Mouse (Mus musculus) liver, embryonic 11.5 days (tissue): Measurements from ENCODE around the gene Flad1. TPM values are rescaled to one million over a fixed set of nuclear protein-coding genes. Genes with fewer than 3 reads are reported as not detected.

Experiments
- ATAC-seq: fragments of 200-750 bp; cut with Nextera tagmentation; replicated peaks from 2 replicates; pipeline ENCODE4 v1.8.0; 2017; ENCODE audit warnings: moderate number of reproducible peaks, mild to moderate bottlenecking, moderate TSS enrichment, moderate library complexity; ENCODE audit not compliant: low FRiP score
- DNase-seq: peaks from one replicate; pipeline ENCODE4 v3.0.0-alpha.2; 2017; ENCODE audit warnings: low spot score
- H3K27ac ChIP-seq: fragments of 300-500 bp; sonication (generic); 2 replicates; pipeline ENCODE4 v1.5.1; 2014; ENCODE audit warnings: mild to moderate bottlenecking, low read depth, low read length, control low read depth
- H3K27me3 ChIP-seq: fragments of 300-500 bp; sonication (generic); replicated peaks from 2 replicates; pipeline ENCODE4 v1.6.1; 2014; ENCODE audit warnings: low read length, mixed read lengths; ENCODE audit not compliant: control insufficient read depth, insufficient read depth
- H3K36me3 ChIP-seq: fragments of 300-500 bp; sonication (generic); 2 replicates; pipeline ENCODE4 v1.6.1; 2014; ENCODE audit warnings: mild to moderate bottlenecking, low read length, moderate library complexity, mixed read lengths; ENCODE audit not compliant: control insufficient read depth, insufficient read depth
- H3K4me1 ChIP-seq: fragments of 300-500 bp; sonication (generic); replicated peaks from 2 replicates; pipeline ENCODE4 v1.6.1; 2014; ENCODE audit warnings: low read length, mixed read lengths; ENCODE audit not compliant: control insufficient read depth, insufficient read depth
- H3K4me2 ChIP-seq: fragments of 300-500 bp; sonication (generic); 2 replicates; pipeline ENCODE4 v1.6.1; 2014; ENCODE audit warnings: mild to moderate bottlenecking, control low read depth, moderate library complexity
- H3K4me3 ChIP-seq: fragments of 300-500 bp; sonication (generic); 2 replicates; pipeline ENCODE4 v1.5.1; 2014; ENCODE audit warnings: low read depth, low read length, control low read depth
- H3K9ac ChIP-seq: fragments of 300-500 bp; sonication (generic); 2 replicates; pipeline ENCODE4 v1.6.1; 2014; ENCODE audit warnings: low read depth, low read length, control low read depth
- H3K9me3 ChIP-seq: fragments of 300-500 bp; sonication (generic); 2 replicates; pipeline ENCODE4 v1.6.1; 2016; ENCODE audit warnings: low read length, inconsistent platforms, mixed read lengths; ENCODE audit not compliant: control insufficient read depth
- WGBS: fragments of 180-500 bp; shearing (Covaris S2); extraction: QIAGEN DNeasy Blood & Tissue Kit; methylation state at CpG from one replicate; pipeline ENCODE4 v1.1.7; 2014; 5-methylcytosine and 5-hydroxymethylcytosine counted together
- polyA plus RNA-seq: library from polyadenylated mRNA; unstranded; fragments of >200 nt; fragmentation: Nextera tagmentation; extraction: Ambion mirVana; gene quantifications from 2 replicates; pipeline ENCODE4 v1.2.1, GENCODE M21; 2014

Flad1 gene
- polyA plus RNA-seq, 1 experiment from 2014 or later = 34.3 TPM

GRCm38 (mm10) chr3:89421002-89421774 lies 9.5 kb upstream of the Flad1 start:
- Histone ChIP-seq H3K9ac (peak overlapping the region; percentile 78), H3K4me3 (peak overlapping the region; percentile 64), H3K27ac (peak overlapping the region; percentile 91), H3K36me3 (peaks cover 6% of the 10 kb centered on the region), H3K4me2 (peak overlapping the region; percentile 98), H3K9me3 (no peaks in the 10 kb centered on the region), H3K27me3 (no peaks in the 10 kb centered on the region), H3K4me1 (peaks cover 55% of the 10 kb centered on the region)
- WGBS = 5% methylated on average over 11 of the region's 11 CpGs
- ATAC-seq (peak; percentile 78), DNase-seq (peak; percentile 73)

DNA sequence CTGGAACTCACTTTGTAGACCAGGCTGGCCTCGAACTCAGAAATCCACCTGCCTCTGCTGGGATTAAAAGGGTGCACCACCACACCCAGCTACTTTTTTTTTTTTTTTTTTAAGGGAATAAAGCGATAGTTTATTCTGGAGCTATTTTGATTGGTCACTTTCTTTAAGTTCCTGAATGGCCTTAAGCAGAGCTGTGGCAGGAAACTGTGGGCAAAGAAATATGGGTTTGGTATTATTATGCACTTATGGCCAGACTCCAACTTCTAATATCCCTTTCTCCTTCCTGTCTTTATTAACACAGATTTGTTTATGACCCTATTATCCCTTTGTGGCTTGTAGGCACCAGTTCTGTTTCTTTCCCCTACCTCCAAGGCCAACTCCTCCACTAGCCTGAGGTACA lies 8.8 kb upstream of the Flad1 start:
- Histone ChIP-seq H3K9me3 (no peaks in the 10 kb centered on the region), H3K4me3 (peak overlapping the region; percentile 64), H3K9ac (peak overlapping the region; percentile 78; the same call in 1 of the 2 replicates), H3K4me1 (peaks cover 54% of the 10 kb centered on the region), H3K27ac (peak overlapping the region; percentile 95), H3K36me3 (peaks cover 13% of the 10 kb centered on the region), H3K4me2 (peak overlapping the region; percentile 98), H3K27me3 (no peaks in the 10 kb centered on the region)
- no peak for ATAC-seq
- 33% methylated on average over 2 of the region's 2 CpGs for WGBS
- no peak for DNase-seq

DNA sequence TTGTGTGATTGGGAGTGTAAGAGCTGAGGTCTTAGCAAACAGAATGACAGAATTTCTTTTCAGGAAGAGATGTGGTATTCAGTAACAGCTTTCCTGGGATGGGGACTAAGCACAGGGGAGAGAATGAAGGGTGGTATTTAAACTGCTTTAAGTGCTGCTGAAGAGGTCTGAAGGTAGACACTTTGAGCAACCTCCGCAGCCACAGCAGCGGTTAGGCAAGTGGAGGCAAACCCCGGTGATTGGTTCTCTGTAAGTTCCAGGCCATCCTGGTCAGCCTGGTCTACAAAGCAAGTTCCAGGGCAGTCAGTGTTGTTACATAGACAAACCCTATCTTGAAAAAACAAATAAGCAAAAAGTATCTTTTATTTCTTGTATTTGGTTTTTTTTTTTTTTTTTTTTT lies 8.3 kb upstream of the Flad1 start:
- Histone ChIP-seq H3K4me2 (peak overlapping the region; percentile 98), H3K9me3 (no peaks in the 10 kb centered on the region), H3K36me3 (peaks cover 17% of the 10 kb centered on the region), H3K4me3 (peak overlapping the region; percentile 63), H3K27me3 (no peaks in the 10 kb centered on the region), H3K27ac (peak overlapping the region; percentile 95), H3K4me1 (peaks cover 51% of the 10 kb centered on the region), H3K9ac (peak overlapping the region; percentile 75)
- ATAC-seq = no peak
- DNase-seq = no peak
- 22% methylated on average over 3 of the region's 3 CpGs for WGBS

DNA sequence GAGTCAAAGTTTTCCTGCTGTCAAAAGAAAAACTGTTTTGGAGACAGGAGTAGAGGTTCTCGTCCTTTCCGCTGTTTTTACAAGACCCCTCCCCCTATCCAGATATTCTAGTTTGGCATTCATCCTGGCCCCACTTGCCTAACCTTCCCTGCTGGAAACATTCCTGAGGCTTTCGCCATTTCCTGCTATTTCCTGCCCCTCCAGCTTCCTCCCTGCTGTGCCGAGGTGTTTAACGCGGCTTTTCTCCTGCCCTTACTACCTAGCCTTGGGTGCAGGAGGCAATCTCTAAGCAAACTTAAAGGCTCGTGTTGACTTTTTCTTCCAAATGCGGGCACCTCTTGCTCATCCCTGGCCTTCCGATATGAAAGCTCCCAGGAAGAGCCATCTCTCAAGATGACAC lies 7.9 kb upstream of the Flad1 start:
- Histone ChIP-seq H3K27me3 (no peaks in the 10 kb centered on the region), H3K9ac (peak overlapping the region; percentile 75), H3K36me3 (peaks cover 21% of the 10 kb centered on the region), H3K4me3 (peak overlapping the region; percentile 63), H3K27ac (peak overlapping the region; percentile 95), H3K9me3 (no peaks in the 10 kb centered on the region), H3K4me2 (peak overlapping the region; percentile 98), H3K4me1 (peaks cover 47% of the 10 kb centered on the region)
- WGBS = 5% methylated on average over 9 of the region's 9 CpGs
- ATAC-seq (no peak), DNase-seq (no peak)

GRCm38 (mm10) chr3:89418861-89419250 lies 7.2 kb upstream of the Flad1 start:
- peak overlapping the region; percentile 95 for H3K27ac ChIP-seq
- peaks cover 41% of the 10 kb centered on the region for H3K4me1 ChIP-seq
- peak overlapping the region; percentile 63 for H3K4me3 ChIP-seq
- peak overlapping the region; percentile 75 for H3K9ac ChIP-seq
- ATAC-seq (peak; percentile 3; the same call in 1 of the 2 replicates), DNase-seq (peak; percentile 89)
- peaks cover 27% of the 10 kb centered on the region for H3K36me3 ChIP-seq
- under 1% methylated on average over 16 of the region's 16 CpGs for WGBS
- no peaks in the 10 kb centered on the region for H3K9me3 ChIP-seq
- H3K27me3 ChIP-seq = no peaks in the 10 kb centered on the region
- peak overlapping the region; percentile 98 for H3K4me2 ChIP-seq

DNA sequence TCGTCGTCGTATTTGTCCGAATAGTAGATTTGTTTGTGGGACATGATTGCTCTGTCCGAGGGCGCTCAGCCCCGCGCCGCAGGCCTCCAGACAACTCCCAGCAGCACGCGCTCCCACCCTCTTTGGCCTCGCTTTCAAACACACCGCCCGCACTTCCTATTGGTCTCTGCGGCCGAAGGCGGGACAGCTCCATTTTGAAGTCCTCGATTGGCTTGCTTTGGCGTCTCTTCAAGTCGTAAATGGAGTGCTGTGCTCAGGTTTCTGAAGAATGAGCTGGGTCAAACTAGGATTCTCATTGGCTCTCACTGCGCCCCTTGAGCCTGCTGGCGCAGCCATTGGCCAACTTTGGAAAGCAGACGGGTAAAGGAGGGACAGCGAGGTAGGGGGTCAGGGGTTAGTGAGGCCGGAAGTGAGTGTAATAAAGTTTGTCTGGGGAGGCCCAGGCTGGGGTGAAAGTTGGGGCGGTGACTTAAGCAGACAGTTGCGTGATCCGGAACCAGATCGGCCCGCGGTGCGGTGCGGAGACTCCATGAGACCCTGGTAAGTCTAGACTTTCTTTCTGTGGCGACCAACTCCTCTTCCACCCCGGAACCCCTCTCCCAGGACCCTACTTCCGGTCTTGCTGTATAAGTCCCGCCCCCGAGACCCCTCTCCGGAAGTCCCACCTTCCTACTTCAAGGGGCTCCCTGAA lies 6.6 kb upstream of the Flad1 start, which contains the start of the genes Cks1b and Shc1:
Gene Cks1b (minus strand): TSS at position 214 of the 691 bp plus-strand sequence.
Gene Shc1 (plus strand): TSS at position 274 of the 691 bp plus-strand sequence.
- WGBS = under 1% methylated on average over 39 of the region's 39 CpGs
- peak within 1 kb of the TSS; percentile 63 for H3K4me3 ChIP-seq
- peak within 1 kb of the TSS; percentile 95 for H3K27ac ChIP-seq
- ATAC-seq (peak; percentile 91), DNase-seq (peak; percentile 93)
- H3K36me3 ChIP-seq = peaks cover 26% of the 10 kb centered on the region
- no peaks in the 10 kb centered on the region for H3K27me3 ChIP-seq
- peaks cover 35% of the 10 kb centered on the region for H3K4me1 ChIP-seq
- H3K9ac ChIP-seq = peak within 1 kb of the TSS; percentile 75
- no peaks in the 10 kb centered on the region for H3K9me3 ChIP-seq
- peak within 1 kb of the TSS; percentile 98 for H3K4me2 ChIP-seq

DNA sequence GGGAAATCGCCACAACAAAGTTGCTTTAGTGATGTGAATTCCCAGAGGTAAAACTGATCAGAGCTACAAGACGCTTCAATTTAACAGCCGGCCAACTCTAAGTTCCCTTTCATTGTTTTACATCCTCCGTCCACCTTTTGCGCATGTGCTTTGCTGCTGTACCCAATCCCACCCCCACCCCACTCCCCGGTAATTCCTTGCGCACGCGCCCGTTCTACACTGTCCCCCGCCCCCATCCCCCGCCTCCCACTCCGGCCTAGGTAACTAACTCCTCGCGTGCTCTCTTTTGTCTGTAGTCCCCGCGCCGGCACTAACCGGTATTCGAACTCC lies 6.1 kb upstream of the Flad1 start:
- H3K36me3 ChIP-seq = peaks cover 26% of the 10 kb centered on the region
- peak overlapping the region; percentile 75 for H3K9ac ChIP-seq
- peaks cover 31% of the 10 kb centered on the region for H3K4me1 ChIP-seq
- DNase-seq (no peak), ATAC-seq (peak; percentile 37)
- H3K4me2 ChIP-seq = peak overlapping the region; percentile 98
- H3K27ac ChIP-seq = peak overlapping the region; percentile 95
- peak overlapping the region; percentile 63 for H3K4me3 ChIP-seq
- WGBS = under 1% methylated on average over 20 of the region's 20 CpGs
- H3K9me3 ChIP-seq = no peaks in the 10 kb centered on the region
- H3K27me3 ChIP-seq = no peaks in the 10 kb centered on the region

- Histone ChIP-seq H3K4me1 (peaks cover 24% of the 10 kb centered on the region), H3K27ac (peak overlapping the region; percentile 95; the same call in 1 of the 2 replicates), H3K36me3 (peaks cover 26% of the 10 kb centered on the region), H3K27me3 (no peaks in the 10 kb centered on the region), H3K9ac (peak overlapping the region; percentile 75), H3K4me2 (peak overlapping the region; percentile 98), H3K4me3 (peak overlapping the region; percentile 63), H3K9me3 (no peaks in the 10 kb centered on the region)
- no peak for ATAC-seq
- DNase-seq = no peak
- WGBS = 22% methylated on average over 2 of the region's 2 CpGs
These were observed 5.5 kb upstream of the Flad1 start for GRCm38 (mm10) chr3:89417131-89417530.
